Mouse (Mus musculus) brain, embryonic 14.5 days (tissue): ENCODE measurements around the gene Add3.

Experiments
- CTCF ChIP-seq: fragments of 200-500 bp; IDR thresholded peaks from 2 replicates; pipeline ENCODE4 v1.5.1; 2012; ENCODE audit warnings: inconsistent platforms, mild to moderate bottlenecking, moderate library complexity, borderline replicate concordance; ENCODE audit not compliant: insufficient read depth, insufficient read length; ENCODE audit errors: extremely low read depth
- POLR2A ChIP-seq: fragments of 200-500 bp; IDR thresholded peaks from 2 replicates; pipeline ENCODE4 v1.6.1; 2012; ENCODE audit warnings: mild to moderate bottlenecking, inconsistent platforms, borderline replicate concordance; ENCODE audit not compliant: poor library complexity, insufficient read depth, insufficient read length, severe bottlenecking; ENCODE audit errors: extremely low read depth

GRCm38 (mm10) chr19:53159351-53159750 lies 19.1 kb downstream of the Add3 start:
- no peak for TF ChIP-seq CTCF
- no peak for TF ChIP-seq POLR2A
